Mouse (Mus musculus): ENCODE measurements around the gene Prm1. TPM values are rescaled to one million over a fixed set of nuclear protein-coding genes. Genes with fewer than 3 reads are reported as not detected.

Prm1 gene
- polyA plus RNA-seq, 1 experiment from 2014 or later, result not detected

DNA sequence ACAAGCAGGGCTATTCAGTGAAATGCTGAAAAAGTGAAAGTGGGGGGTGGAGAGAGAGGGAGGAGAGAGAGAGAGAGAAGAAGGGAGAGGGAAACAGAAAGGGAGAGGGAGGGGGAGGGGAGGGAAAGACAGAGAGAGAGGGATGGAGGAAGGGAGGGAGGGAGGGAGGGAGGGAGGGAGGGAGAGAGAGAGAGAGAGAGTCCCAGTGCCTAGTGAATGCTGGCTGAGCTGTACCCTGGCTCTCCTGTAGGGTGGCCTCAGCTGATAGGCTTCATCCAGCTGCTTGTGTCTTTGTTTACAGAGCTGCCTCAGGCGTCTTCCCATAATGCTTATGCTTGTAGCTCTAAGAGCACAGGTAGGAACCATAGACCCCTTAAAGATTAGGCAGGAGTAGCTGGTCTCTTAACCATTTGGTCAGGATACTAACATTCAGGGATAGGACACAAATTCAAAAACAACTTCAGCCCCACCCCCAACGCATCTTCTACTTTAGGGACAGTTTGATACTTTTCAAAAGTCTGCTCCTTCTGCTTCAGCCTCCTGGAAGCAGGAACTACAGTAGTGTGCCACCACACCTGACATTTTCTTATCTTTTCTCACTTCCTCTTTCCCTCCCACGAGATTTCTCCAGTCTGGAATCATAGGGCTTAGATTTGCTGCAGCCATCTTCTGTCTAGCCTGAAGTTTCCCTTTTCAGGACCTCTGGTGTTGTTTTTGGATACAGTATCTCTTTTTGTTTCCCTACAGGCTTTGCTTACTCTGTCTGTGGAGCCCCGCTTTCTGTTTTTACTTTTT is 34.9 kb downstream of the Prm1 start:
- no peak for DNase-seq (ENCODE audit: low spot score)
- WGBS, result 42% methylated on average over 4 of the region's 4 CpGs

DNA sequence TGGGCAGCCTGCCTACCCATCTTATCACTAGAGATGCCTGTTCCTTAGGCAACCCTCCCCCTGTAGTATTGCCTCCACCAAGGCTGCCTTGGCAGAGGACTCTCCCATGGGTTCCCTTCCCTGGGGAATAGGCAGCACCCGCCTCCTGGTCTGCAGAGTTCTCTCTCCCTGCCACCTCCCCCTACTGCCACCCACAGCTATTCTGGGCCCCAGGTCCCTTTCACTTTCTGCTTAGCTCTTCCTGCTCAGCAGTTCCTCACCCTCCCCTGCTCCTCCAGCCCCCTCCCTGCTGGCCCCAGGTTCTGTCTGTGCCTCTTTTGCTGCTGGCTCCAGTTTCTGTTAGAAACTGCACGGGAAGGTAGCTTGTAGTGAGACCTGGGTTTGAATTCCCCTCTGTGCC is 36.0 kb downstream of the Prm1 start:
- DNase-seq (ENCODE audit: low spot score) (no peak), ATAC-seq (replicated peaks; ENCODE audit: low FRiP score) (no peak)
- H3K9me3 ChIP-seq (ENCODE audit: control insufficient read depth, low read length), result no peaks in the 10 kb centered on the region
- WGBS, result 35% methylated on average over 2 of the region's 2 CpGs
- H3K27ac ChIP-seq (ENCODE audit: low read depth, low read length), result no peak overlapping the region
- no peak overlapping the region for H3K4me3 ChIP-seq (ENCODE audit: low read depth, low read length)
- no peak overlapping the region for H3K9ac ChIP-seq (ENCODE audit: low read depth, low read length)
- H3K4me2 ChIP-seq, result no peak overlapping the region
- H3K36me3 ChIP-seq (ENCODE audit: control insufficient read depth, insufficient read depth, low read length), result no peaks in the 10 kb centered on the region
- peaks cover 26% of the 10 kb centered on the region for H3K4me1 ChIP-seq (replicated peaks; ENCODE audit: control insufficient read depth, insufficient read depth, low read length)
- peaks cover 6% of the 10 kb centered on the region; the same call in 1 of the 2 replicates for H3K27me3 ChIP-seq (replicated peaks; ENCODE audit: control insufficient read depth, insufficient read depth, low read length)

More for the DNA sequence above, 34.9 kb downstream of the Prm1 start:
- Histone ChIP-seq H3K9ac (ENCODE audit: low read depth, low read length) (no peak overlapping the region), H3K4me1 (replicated peaks; ENCODE audit: control insufficient read depth, insufficient read depth, low read length) (peaks cover 29% of the 10 kb centered on the region), H3K36me3 (ENCODE audit: control insufficient read depth, insufficient read depth, low read length) (no peaks in the 10 kb centered on the region), H3K9me3 (ENCODE audit: control insufficient read depth, low read length) (no peaks in the 10 kb centered on the region), H3K4me3 (ENCODE audit: low read depth, low read length) (no peak overlapping the region), H3K27ac (ENCODE audit: low read depth, low read length) (no peak overlapping the region), H3K27me3 (replicated peaks; ENCODE audit: control insufficient read depth, insufficient read depth, low read length) (peaks cover 3% of the 10 kb centered on the region; the same call in 1 of the 2 replicates), H3K4me2 (no peak overlapping the region)
- peak; percentile 47; the same call in 1 of the 2 replicates for ATAC-seq (replicated peaks; ENCODE audit: low FRiP score)

DNA sequence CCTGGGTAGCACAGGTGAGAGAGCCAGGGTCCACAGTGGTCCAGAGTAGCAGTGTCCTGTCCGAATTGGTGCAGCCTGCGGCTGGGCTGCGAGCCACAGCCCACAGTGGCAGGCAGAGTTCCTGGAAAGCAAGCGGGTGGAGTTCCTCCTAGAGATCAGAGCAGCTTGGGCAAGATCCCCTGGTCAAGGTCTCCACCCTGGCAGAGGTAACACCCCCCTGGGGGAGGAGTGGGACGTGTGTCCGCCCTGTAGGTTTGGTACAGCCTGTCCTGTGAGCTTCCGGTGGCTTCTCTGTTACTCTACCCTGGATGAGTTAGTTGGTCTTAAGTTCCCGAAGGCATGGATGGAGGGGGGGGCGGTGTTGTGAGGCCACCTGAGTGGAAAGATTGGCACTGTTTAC is 36.8 kb downstream of the Prm1 start:
- Histone ChIP-seq H3K4me2 (no peak overlapping the region), H3K27ac (ENCODE audit: low read depth, low read length) (no peak overlapping the region), H3K36me3 (ENCODE audit: control insufficient read depth, insufficient read depth, low read length) (no peaks in the 10 kb centered on the region), H3K4me1 (replicated peaks; ENCODE audit: control insufficient read depth, insufficient read depth, low read length) (peaks cover 26% of the 10 kb centered on the region), H3K9ac (ENCODE audit: low read depth, low read length) (no peak overlapping the region), H3K9me3 (ENCODE audit: control insufficient read depth, low read length) (no peaks in the 10 kb centered on the region), H3K27me3 (replicated peaks; ENCODE audit: control insufficient read depth, insufficient read depth, low read length) (peaks cover 6% of the 10 kb centered on the region; the same call in 1 of the 2 replicates), H3K4me3 (ENCODE audit: low read depth, low read length) (no peak overlapping the region)
- ATAC-seq (replicated peaks; ENCODE audit: low FRiP score) (no peak), DNase-seq (ENCODE audit: low spot score) (no peak)
- 38% methylated on average over 9 of the region's 9 CpGs for WGBS

DNA sequence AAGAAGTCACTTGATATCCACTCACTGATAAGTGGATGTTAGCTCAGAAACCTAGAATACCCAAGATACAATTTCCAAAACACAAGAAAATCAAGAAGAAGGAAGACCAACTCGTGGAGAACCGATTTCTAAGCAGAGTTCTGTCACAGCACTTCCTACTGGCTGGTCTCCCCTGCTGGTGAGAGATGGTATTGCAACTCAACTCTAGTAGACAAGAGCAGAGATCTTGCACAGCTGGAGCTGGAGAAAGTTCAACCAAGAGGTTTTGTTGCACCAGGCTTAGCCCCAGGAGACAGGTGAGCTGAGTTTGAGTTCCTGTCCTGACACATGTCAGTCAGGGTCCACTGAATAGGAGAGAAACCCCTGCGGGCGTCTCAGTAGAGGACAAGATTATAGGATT is 38.5 kb downstream of the Prm1 start:
- Histone ChIP-seq H3K27ac (ENCODE audit: low read depth, low read length) (no peak overlapping the region), H3K4me1 (replicated peaks; ENCODE audit: control insufficient read depth, insufficient read depth, low read length) (peaks cover 21% of the 10 kb centered on the region), H3K36me3 (ENCODE audit: control insufficient read depth, insufficient read depth, low read length) (no peaks in the 10 kb centered on the region), H3K27me3 (replicated peaks; ENCODE audit: control insufficient read depth, insufficient read depth, low read length) (peaks cover 6% of the 10 kb centered on the region; the same call in 1 of the 2 replicates), H3K9ac (ENCODE audit: low read depth, low read length) (no peak overlapping the region), H3K4me2 (no peak overlapping the region), H3K4me3 (ENCODE audit: low read depth, low read length) (no peak overlapping the region), H3K9me3 (ENCODE audit: control insufficient read depth, low read length) (no peaks in the 10 kb centered on the region)
- WGBS, result 43% methylated on average over 4 of the region's 4 CpGs
- DNase-seq (ENCODE audit: low spot score) (no peak), ATAC-seq (replicated peaks; ENCODE audit: low FRiP score) (no peak)

DNA sequence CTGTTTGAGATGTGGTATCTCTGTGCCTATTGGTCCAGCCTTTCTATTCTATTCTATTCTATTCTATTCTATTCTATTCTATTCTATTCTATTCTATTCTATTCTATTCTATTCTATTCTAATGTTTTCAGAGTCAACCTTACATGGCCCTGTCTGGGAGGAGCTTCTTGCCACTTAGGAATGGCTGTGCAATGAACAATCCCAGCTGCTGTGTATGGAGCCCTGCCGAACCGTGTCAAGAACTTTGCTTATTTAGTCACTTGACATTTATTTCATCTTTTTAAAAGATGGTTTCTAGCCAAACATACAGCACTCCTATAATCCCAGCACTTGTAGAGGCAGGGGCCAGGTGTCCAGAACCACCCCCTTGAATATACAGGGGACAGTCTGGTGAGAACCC is 41.3 kb downstream of the Prm1 start:
- Histone ChIP-seq H3K4me3 (ENCODE audit: low read depth, low read length) (no peak overlapping the region), H3K27ac (ENCODE audit: low read depth, low read length) (no peak overlapping the region), H3K27me3 (replicated peaks; ENCODE audit: control insufficient read depth, insufficient read depth, low read length) (peaks cover 6% of the 10 kb centered on the region; the same call in 1 of the 2 replicates), H3K9ac (ENCODE audit: low read depth, low read length) (no peak overlapping the region), H3K4me1 (replicated peaks; ENCODE audit: control insufficient read depth, insufficient read depth, low read length) (peaks cover 4% of the 10 kb centered on the region; the same call in 1 of the 2 replicates), H3K36me3 (ENCODE audit: control insufficient read depth, insufficient read depth, low read length) (no peaks in the 10 kb centered on the region), H3K4me2 (no peak overlapping the region), H3K9me3 (ENCODE audit: control insufficient read depth, low read length) (no peaks in the 10 kb centered on the region)
- DNase-seq (ENCODE audit: low spot score), result no peak
- 58% methylated on average over 2 of the region's 2 CpGs for WGBS
- no peak for ATAC-seq (replicated peaks; ENCODE audit: low FRiP score)

DNA sequence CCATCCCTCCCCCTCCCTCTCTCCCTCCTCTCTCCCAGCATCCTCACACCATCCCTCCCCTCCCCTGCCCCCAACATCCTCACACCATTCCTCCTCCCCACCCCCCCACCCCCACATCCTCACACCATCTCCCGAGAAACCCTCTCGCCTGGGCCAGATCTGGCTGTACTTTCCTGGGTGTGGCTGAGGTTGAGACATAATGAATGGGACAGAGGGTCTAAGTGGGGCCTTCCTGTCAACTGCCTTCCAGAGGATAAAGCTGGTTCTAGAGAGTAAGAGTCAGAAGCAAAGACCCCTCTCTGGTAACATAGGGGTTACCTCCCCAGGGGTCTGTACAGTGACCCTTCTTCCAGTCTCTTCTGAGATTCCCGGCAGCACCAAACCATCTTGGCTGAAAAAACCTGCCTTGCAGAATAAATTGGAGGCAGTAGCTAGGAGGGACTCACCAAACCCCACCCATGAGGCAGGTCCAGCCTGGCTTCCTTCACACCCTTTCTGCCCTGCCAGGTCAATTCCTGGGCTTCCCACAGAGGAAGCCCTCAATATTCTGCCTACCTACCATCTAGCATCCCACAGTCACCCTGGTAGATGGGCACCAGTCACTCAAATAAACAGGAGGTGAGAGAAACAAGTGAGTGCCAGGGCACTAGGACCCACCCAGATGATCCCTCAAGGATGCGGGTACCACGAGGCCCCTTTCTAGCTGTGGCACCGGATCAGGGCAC is 41.9 kb downstream of the Prm1 start:
- Histone ChIP-seq H3K27me3 (replicated peaks; ENCODE audit: control insufficient read depth, insufficient read depth, low read length) (peaks cover 6% of the 10 kb centered on the region; the same call in 1 of the 2 replicates), H3K36me3 (ENCODE audit: control insufficient read depth, insufficient read depth, low read length) (no peaks in the 10 kb centered on the region), H3K27ac (ENCODE audit: low read depth, low read length) (no peak overlapping the region), H3K4me1 (replicated peaks; ENCODE audit: control insufficient read depth, insufficient read depth, low read length) (peaks cover 2% of the 10 kb centered on the region; the same call in 1 of the 2 replicates), H3K4me3 (ENCODE audit: low read depth, low read length) (no peak overlapping the region), H3K9me3 (ENCODE audit: control insufficient read depth, low read length) (no peaks in the 10 kb centered on the region), H3K9ac (ENCODE audit: low read depth, low read length) (no peak overlapping the region), H3K4me2 (no peak overlapping the region)
- WGBS, result 47% methylated on average over 6 of the region's 6 CpGs
- ATAC-seq (replicated peaks; ENCODE audit: low FRiP score), result no peak
- DNase-seq (ENCODE audit: low spot score), result no peak

DNA sequence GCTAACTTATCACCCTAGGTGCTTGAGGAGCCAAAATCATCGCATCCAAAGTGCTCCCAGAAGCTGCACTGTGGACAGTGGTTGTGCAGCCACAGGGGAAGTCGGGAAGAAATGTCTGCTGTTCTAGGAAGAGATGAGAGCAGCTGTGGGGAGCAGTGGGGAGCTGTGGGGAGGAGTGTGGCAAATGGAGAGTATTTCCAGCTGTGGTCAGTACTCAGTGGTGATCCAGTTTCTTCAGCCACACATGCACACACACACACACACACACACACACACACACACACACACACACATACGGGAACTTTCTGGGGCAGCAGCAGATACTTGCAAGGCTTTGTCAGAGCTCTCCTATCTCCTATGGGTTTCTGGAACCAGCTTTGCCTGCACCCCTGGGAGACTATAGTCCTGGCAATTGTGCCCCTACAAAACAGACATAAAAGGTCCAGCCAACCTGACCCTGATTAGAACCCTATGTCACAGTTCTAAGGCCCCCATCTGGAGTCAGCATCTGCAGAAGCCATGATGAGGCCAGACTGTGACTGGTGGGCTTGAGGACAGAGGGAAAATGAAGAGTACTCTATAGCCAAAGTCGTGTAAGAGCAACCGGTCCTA is 43.0 kb downstream of the Prm1 start:
- Histone ChIP-seq H3K27ac (ENCODE audit: low read depth, low read length) (no peak overlapping the region), H3K27me3 (replicated peaks; ENCODE audit: control insufficient read depth, insufficient read depth, low read length) (0 out of 2 replicates have a peak, but pooled peaks cover 3% of the 10 kb centered on the region), H3K9ac (ENCODE audit: low read depth, low read length) (no peak overlapping the region), H3K36me3 (ENCODE audit: control insufficient read depth, insufficient read depth, low read length) (no peaks in the 10 kb centered on the region), H3K4me2 (no peak overlapping the region), H3K9me3 (ENCODE audit: control insufficient read depth, low read length) (no peaks in the 10 kb centered on the region), H3K4me3 (ENCODE audit: low read depth, low read length) (no peak overlapping the region), H3K4me1 (replicated peaks; ENCODE audit: control insufficient read depth, insufficient read depth, low read length) (no peaks in the 10 kb centered on the region)
- no peak for ATAC-seq (replicated peaks; ENCODE audit: low FRiP score)
- DNase-seq (ENCODE audit: low spot score), result no peak
- 68% methylated on average over 5 of the region's 5 CpGs for WGBS

DNA sequence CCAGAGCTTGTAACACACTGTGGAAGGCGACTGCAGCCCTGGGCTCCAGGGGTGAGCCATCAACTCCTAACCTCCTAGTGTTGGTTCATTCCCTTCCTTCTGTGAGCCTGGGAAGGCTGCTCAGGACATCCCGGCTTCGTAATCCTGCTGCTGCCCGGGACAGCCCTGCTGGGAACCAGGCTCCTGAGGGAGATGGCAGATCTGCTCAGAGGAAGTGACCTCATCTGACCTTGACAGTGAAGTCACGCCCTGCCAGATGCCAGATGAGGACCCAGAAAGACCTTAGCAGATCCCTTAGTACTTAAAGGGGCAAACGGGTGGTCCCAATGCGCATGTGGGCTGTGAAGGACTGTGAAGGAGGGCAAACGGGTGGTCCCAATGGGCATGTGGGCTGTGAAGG is 44.5 kb downstream of the Prm1 start:
- no peak overlapping the region for H3K27ac ChIP-seq (ENCODE audit: low read depth, low read length)
- H3K4me2 ChIP-seq, result no peak overlapping the region
- no peaks in the 10 kb centered on the region for H3K9me3 ChIP-seq (ENCODE audit: control insufficient read depth, low read length)
- no peak for DNase-seq (ENCODE audit: low spot score)
- ATAC-seq (replicated peaks; ENCODE audit: low FRiP score), result no peak
- H3K4me1 ChIP-seq (replicated peaks; ENCODE audit: control insufficient read depth, insufficient read depth, low read length), result no peaks in the 10 kb centered on the region
- H3K9ac ChIP-seq (ENCODE audit: low read depth, low read length), result no peak overlapping the region
- H3K27me3 ChIP-seq (replicated peaks; ENCODE audit: control insufficient read depth, insufficient read depth, low read length), result 0 out of 2 replicates have a peak, but pooled peaks cover 3% of the 10 kb centered on the region
- 54% methylated on average over 8 of the region's 8 CpGs for WGBS
- no peak overlapping the region for H3K4me3 ChIP-seq (ENCODE audit: low read depth, low read length)
- no peaks in the 10 kb centered on the region for H3K36me3 ChIP-seq (ENCODE audit: control insufficient read depth, insufficient read depth, low read length)
